Mouse (Mus musculus) bone marrow, adult 2 months (tissue): Measurements from ENCODE around the gene Mgat5.

Experiments
- CTCF ChIP-seq: fragments of 200-500 bp; IDR thresholded peaks from 2 replicates; pipeline ENCODE4 v1.5.1; 2011; ENCODE audit warnings: low read length, control low read depth; ENCODE audit not compliant: control insufficient read depth, insufficient read depth
- POLR2A ChIP-seq: fragments of 200-500 bp; IDR thresholded peaks from 2 replicates; pipeline ENCODE4 v1.6.1; 2011; ENCODE audit warnings: low read depth, mild to moderate bottlenecking, control low read depth, low read length, borderline replicate concordance; ENCODE audit not compliant: control insufficient read depth

DNA sequence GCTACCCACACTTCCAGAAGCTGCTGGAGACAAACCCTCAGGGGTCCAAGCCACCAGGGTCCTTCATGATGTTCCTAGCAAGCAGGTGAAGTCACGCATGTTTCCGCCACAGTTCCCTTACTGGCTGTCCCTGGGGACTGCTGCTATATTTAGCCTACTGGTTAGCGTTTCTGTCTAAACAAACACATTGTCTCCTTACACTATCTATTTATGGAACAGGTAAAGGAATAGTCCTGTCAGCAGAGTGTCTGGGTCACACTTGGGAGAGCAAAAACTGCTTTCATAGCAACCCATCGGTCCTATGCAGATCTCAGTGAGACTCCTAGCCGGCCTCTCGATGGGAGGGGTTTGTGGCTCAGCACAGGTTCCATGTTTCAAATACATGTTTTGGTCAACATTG lies 306.5 kb downstream of the Mgat5 start:
- TF ChIP-seq CTCF, result no peak
- TF ChIP-seq POLR2A, result no peak
